Mouse (Mus musculus): ENCODE results near the gene Dnajc17.
A peak's percentile ranks its signal among the peaks of the same experiment; 100 is the strongest.

Dnajc17 gene

GRCm38 (mm10) chr2:119208344-119209175 is at the start of gene Dnajc17, which contains the start of gene Zfyve19:
Gene Dnajc17 (minus strand): TSS chr2:119208795.
Gene Zfyve19 (plus strand): TSS chr2:119208617.
- peak; percentile 94 for DNase-seq

DNA sequence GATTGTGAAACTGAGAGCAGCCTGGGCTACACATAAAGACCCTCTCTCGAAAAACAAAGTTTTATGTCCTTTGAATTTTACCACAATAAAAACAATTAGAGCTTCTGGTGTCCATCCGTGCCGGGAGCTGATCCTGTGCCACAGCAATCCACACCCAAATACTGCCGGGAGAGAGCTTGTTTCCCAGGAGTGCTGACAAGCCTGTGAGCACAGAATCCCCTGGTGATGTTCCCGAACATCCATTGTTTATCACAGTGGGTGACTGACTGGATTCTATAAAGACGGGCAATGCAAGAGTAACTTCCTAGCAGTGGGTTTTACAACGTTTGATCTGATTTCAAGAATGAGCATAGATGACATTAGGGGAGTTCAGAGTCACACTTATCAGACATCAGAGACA is 46.4 kb upstream of the Dnajc17 start:
- no peak for DNase-seq

DNA sequence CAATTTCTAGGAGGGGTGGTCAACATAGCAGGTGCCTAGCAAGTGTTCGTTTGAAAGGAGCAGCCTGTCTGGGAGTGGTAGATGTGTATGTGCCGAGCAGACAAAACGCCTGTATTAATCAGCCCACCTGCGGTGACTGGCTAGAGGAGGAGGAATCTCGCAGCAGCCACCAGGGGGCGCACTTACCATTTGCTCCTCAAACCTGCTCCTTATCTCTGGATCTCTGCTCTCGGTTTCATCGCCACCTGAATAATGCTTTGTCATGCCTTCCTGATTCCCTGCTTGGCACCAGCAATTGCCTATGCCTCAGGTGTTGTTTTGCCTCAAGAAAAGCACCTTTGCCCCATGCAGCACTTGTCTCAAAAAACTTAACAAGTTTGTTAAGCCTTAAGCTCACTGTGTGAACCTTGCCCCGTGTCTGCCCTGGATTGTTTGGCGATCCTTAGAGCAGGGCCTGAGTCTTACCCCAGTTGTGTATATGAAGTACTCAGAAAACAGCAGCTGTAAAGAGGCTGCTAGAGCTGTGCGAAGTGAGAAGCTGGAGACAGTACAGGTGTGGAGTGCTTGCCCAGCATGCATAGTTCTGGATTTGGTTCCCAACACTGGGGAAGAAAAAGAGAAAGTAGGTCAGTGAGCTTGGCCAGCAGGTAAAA is 42.4 kb upstream of the Dnajc17 start:
- DNase-seq, result peak; percentile 98

DNA sequence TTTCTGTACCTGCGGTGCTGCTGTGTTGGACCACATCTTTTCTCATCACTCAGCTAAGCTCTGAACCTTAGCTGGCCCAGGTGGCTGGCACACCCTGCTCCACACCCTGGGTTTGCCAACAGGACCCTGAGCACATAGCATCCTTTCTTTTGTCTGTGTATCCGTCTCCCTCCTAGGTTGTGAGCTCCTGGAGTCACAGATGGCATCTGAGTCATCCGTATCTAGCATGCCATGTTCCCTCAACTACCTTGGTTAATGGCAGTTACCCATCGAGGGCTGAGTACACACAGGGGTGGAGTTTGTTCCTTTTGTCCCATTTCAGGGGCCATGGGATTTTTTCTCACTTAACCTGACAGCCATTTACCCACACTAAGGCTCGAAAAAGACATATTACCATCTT is 41.8 kb upstream of the Dnajc17 start:
- no peak for DNase-seq

DNA sequence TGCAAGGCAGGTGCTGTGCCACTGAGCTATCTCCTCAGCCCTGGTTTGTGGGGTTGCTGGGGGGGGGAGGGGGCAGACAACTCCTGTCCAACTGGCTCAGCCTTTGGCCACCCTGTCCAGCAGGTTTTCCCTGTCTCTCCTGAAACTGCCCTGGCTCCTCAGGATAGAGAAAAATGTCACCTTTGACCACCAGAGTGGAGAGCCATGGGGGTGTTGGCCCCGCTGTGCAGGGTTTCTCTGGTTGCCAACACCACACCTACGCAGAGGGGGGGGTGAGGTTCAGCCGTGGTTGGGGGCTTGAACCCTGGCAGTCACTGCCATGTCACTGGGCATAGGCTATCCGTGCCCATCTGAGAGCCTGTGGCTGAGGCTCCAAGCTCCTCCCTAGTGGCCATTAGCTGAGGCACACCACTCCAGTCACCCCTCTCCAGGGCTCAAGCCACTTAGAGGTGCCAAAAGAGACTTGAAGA is 41.0 kb upstream of the Dnajc17 start:
- DNase-seq, result no peak

DNA sequence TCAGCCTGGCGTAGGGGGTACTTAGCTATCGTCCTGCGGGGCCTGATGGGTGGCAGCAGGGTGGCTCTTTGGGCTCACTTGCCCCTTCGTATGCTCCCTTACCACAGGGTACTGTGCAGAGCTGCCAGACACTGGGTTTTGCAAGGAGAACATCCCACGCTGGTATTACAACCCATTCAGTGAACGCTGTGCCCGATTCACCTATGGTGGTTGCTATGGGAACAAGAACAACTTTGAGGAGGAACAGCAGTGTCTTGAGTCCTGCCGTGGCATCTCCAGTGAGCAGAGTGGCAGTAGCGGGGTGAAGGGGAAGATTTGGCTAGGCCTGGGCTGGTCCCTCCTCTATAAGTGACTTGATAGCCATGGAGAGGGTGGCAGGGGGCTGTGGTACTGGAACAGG is 39.3 kb upstream of the Dnajc17 start:
- no peak for DNase-seq

DNA sequence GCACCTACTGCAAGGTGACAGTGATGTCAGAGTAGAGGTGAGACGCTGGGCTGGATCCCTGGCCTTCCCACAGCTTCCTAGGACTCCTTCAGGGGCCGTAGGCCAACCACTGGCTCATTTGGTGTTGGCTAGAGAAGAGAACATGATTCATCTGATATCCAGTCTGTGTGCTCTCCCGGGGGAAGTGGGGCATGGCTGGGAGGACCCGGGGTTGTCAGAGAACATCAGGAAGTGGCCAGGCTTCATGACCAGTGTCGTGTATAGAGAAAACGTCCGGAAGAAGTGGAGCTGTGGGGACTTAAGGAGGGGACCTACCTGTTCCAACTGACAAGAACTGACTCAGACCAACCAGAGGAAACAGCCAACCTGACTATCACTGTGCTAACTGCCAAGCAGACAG is 36.7 kb upstream of the Dnajc17 start:
- no peak for DNase-seq

GRCm38 (mm10) chr2:119242548-119242947 is 34.0 kb upstream of the Dnajc17 start:
- no peak for DNase-seq

- DNase-seq, result no peak
These were observed 32.2 kb upstream of the Dnajc17 start for GRCm38 (mm10) chr2:119240819-119241186.

GRCm38 (mm10) chr2:119240075-119240818 is 31.7 kb upstream of the Dnajc17 start:
- DNase-seq, result no peak

DNA sequence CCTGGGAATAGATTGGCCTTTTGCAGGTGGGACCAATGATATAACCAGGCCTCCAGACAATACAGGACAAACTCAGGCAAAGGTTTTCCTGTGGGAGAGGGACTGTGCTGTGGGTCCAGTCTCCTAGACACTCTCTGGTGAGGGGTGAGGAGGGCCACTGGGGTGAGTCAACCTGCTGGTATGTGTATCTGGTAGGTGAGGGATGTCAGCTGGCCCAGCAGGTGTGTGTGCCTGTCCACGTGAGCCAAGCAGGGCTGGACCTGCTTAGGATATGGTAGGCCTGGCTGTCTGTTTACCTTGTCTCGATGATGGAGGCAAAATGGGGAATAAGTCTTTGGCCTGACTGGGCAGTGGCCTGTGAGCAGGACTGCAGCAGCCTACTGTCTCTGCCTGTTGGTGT is 30.1 kb upstream of the Dnajc17 start:
- no peak for DNase-seq

GRCm38 (mm10) chr2:119237871-119238220 is 29.3 kb upstream of the Dnajc17 start:
- peak; percentile 28 for DNase-seq

- DNase-seq, result peak; percentile 20
These were observed 28.7 kb upstream of the Dnajc17 start, which contains the start of gene Spint1 for GRCm38 (mm10) chr2:119237210-119237870. Gene Spint1 (plus strand): TSS chr2:119237362.

DNA sequence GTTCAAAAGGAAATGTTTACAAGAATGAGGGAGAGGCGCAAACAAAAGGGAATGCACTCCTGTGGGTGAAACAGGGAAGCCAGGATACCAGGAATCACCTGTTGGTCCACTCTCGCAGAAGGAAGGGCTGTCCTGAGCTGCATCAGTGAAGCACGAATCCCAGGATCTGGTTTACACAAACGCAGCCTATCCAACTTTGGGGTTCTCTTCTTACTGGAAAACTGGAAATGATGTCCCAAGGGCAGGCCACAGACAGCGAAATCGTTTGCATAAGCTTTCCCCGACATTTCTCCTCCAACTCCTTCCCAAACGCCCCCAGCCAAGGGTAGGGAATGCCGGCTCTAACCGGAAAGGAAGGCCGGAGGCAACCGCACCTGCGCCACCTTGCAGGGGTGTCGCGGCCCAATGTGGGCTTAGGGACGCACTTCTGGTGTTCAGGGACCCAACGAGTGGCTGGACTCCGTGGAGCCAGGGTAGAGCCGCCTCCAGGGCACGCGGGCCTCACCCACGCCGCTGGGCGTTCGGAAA is 28.2 kb upstream of the Dnajc17 start:
- no peak for DNase-seq

- DNase-seq, result no peak
These were observed 21.4 kb upstream of the Dnajc17 start, which contains the start of gene Ppp1r14d for GRCm38 (mm10) chr2:119229775-119230704. Gene Ppp1r14d (minus strand): TSS chr2:119229906.

- no peak for DNase-seq
These were observed 547 bp upstream of the Dnajc17 start for GRCm38 (mm10) chr2:119209176-119209507.

DNA sequence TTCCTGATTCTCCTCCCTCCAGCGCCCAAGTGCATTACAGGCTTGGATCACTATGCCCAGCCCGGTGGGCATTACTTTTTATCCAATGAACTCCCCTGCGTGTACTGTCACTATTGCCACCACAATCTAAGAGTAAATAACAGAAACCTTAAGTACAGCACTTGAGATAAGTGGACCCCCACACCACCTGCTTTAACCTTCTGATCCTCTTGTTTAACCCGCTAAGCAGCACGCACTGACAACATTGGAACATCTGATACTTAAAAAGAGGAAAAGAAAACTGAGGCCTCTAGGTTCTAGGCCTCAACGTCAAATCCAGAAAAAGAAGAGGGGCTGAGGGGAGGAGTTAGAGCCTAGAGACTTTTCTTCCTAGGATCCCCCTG is 643 bp downstream of the Dnajc17 start:
- DNase-seq, result no peak

- no peak for DNase-seq
These were observed 4.6 kb downstream of the Dnajc17 start for GRCm38 (mm10) chr2:119203871-119204460.

- no peak for DNase-seq
These were observed 5.6 kb downstream of the Dnajc17 start for GRCm38 (mm10) chr2:119202914-119203453.

- no peak for DNase-seq
These were observed 9.7 kb downstream of the Dnajc17 start for GRCm38 (mm10) chr2:119198934-119199333.

GRCm38 (mm10) chr2:119198049-119198448 is 10.5 kb downstream of the Dnajc17 start:
- no peak for DNase-seq

Measured in thymus, postnatal 4 days (tissue).